Mouse (Mus musculus) left cerebral cortex, adult 2 months (tissue): Measurements from ENCODE around the gene Tenm2. TPM values are rescaled to one million over a fixed set of nuclear protein-coding genes. Genes with fewer than 3 reads are reported as not detected.

Source experiments
- DNase-seq, 2 experiments: peaks; one replicate each; pipeline ENCODE4 v3.0.0; 2021 to 2022; ENCODE audit warnings: low spot score in 2 of 2, mixed read lengths in 1 of 2; ENCODE audit errors: extremely low spot score in 1 of 2
- H3K27ac ChIP-seq: fragments of 200-600 bp; 2 replicates; pipeline ENCODE4 v1.8.1; 2022
- H3K4me3 ChIP-seq: fragments of 200-600 bp; 2 replicates; pipeline ENCODE4 v1.8.1; 2022
- CTCF ChIP-seq: fragments of 200-600 bp; IDR thresholded peaks from 2 replicates; pipeline ENCODE4 v1.8.1; 2022; ENCODE audit warnings: antibody characterized with exemption, mild to moderate bottlenecking, moderate library complexity
- intact Hi-C: fragments of 180-260 bp; cut with DNase I; formaldehyde crosslinking; loops from one replicate; pipeline ENCODE4 v1.15.1; 2025
- total RNA-seq, 2 experiments: library from RNA; stranded (reverse); gene quantifications; 2 replicates each; pipeline ENCODE4 v1.2.3; 2021

The Tenm2 gene
- total RNA-seq, 2 experiments from 2014 or later = 98.0 to 98.5 TPM

GRCm38 (mm10) chr11:36161765-36162321 lies 1073.9 kb downstream of the Tenm2 start:
- Histone ChIP-seq H3K27ac (no peak overlapping the region), H3K4me3 (no peak overlapping the region)
- intact Hi-C loops = no loop called here
- peak in 1 of 2 experiments; percentile 4 for DNase-seq
- no peak for TF ChIP-seq CTCF

DNA sequence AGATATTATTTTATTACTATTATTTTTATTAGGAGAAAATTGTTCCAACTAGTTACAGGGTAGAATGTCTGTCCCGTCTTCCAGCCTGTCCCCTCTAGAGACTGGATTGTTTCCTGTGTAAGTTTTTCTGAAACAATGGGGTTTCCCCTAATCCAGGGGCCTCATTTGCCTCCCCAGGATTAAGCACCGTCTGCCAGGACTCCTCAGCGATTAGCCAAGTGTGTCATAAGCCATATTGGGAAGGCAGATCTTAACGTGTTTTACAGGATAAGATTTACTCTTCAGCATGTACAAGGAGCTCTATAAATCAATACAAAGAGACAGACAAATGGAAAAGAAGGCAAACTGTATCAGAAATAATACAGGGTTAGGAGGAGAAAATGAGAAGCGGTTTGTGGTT lies 1082.3 kb downstream of the Tenm2 start:
- H3K27ac ChIP-seq = no peak overlapping the region
- no peak for DNase-seq
- no peak overlapping the region for H3K4me3 ChIP-seq
- intact Hi-C loops = no loop called here
- no peak for TF ChIP-seq CTCF

DNA sequence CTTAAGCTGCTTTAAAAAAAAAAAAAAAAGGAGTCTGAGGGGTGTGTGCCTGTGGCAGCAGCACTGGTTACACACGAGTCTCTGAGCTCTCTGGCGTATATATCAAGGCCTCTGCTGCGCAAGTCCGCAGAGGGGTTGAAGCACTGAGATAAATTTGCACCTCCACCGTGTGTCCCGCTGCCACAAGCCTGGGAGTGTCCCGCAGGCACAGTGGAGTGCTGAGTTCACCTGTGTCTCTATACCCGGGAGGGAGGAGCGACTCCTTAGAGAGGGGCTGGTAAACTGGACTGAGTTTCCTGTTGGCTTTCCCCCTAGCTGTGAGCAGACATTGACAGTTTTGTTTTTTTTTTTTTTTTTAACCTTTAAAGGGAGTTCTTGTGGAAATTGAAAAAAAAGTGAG lies 1082.8 kb downstream of the Tenm2 start:
- no peak overlapping the region for H3K27ac ChIP-seq
- intact Hi-C loops = no loop called here
- DNase-seq = no peak
- no peak for TF ChIP-seq CTCF
- no peak overlapping the region for H3K4me3 ChIP-seq

DNA sequence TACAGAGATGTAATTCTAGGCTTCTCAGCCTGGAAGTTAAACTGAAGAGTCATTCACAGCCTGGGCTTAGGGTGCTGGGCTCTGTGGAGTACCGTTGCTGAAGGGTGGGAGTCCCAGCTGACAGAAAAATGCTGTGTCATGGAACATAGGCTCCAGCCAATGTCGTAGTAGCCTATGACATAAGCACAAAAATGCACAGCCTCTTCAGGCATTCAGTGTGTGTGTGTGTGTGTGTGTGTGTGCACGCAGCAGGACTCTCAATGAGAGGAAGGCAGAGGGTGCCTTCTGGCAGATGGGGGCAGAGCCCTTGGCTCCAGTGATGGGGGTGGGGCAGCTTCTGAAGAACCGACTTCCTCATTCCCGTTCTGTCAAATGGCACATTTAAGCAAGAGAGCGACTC lies 1083.5 kb downstream of the Tenm2 start:
- DNase-seq = no peak
- TF ChIP-seq CTCF = no peak
- intact Hi-C loops = no loop called here
- Histone ChIP-seq H3K27ac (no peak overlapping the region), H3K4me3 (no peak overlapping the region)

GRCm38 (mm10) chr11:36149092-36149491 lies 1086.7 kb downstream of the Tenm2 start:
- Histone ChIP-seq H3K27ac (no peak overlapping the region; the same call in 1 of the 2 replicates), H3K4me3 (no peak overlapping the region)
- no peak for DNase-seq
- TF ChIP-seq CTCF = no peak
- intact Hi-C loops = no loop called here

DNA sequence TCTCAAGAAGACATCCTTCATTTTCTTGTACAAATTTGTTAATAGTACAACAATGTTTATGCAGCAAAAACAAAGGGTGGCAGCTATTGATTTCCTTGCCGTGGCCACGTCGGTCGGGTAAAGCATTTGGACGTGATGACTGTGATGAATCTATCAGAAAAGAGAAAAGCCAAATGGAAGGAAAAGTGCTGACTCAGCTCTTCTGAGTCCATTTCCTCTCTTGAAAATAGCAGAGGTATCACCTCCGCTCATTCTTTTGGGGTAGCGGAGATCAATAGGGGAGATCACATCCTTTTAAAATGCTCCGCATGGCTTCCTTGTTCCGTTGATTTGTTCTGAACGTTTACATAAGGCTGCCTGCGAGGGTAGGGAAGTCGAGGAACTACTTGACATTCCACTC lies 1090.7 kb downstream of the Tenm2 start:
- Histone ChIP-seq H3K4me3 (no peak overlapping the region), H3K27ac (no peak overlapping the region)
- intact Hi-C loops = no loop called here
- DNase-seq = no peak
- no peak for TF ChIP-seq CTCF

GRCm38 (mm10) chr11:36140411-36140810 lies 1095.4 kb downstream of the Tenm2 start:
- no peak overlapping the region for H3K4me3 ChIP-seq
- intact Hi-C loops = no loop called here
- H3K27ac ChIP-seq = no peak overlapping the region
- peak; percentile 29 to 42 for DNase-seq
- TF ChIP-seq CTCF = no peak

- H3K27ac ChIP-seq = no peak overlapping the region
- H3K4me3 ChIP-seq = no peak overlapping the region
- DNase-seq = no peak
- intact Hi-C loops = no loop called here
- TF ChIP-seq CTCF = no peak
Measured at GRCm38 (mm10) chr11:36139521-36139920, 1096.2 kb downstream of the Tenm2 start.

- intact Hi-C loops = no loop called here
- DNase-seq = no peak
- Histone ChIP-seq H3K4me3 (no peak overlapping the region), H3K27ac (no peak overlapping the region)
- TF ChIP-seq CTCF = no peak
Measured at GRCm38 (mm10) chr11:36137840-36138239, 1097.9 kb downstream of the Tenm2 start.

- no peak overlapping the region for H3K27ac ChIP-seq
- intact Hi-C loops = no loop called here
- no peak for TF ChIP-seq CTCF
- H3K4me3 ChIP-seq = no peak overlapping the region
- DNase-seq = no peak
Measured at GRCm38 (mm10) chr11:36137276-36137675, 1098.5 kb downstream of the Tenm2 start.

DNA sequence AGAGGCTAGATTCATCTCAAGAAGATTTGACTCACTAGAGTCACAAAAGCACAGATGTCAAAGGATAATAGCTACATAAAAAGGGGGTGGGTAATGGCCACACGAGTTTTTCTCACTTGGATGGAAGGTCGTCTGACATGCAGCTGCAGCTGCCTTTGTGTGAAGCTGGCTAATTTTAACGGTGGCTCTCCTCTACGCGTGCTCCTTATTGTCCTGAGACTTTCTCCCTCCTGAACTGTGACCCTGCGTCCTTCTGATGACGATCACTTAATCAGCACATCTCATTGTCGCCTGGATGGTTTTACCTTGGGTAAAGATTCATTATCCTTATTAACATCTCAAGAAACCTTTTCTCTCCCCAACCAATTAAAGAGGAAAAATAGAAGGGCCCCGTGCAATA lies 1101.1 kb downstream of the Tenm2 start:
- H3K4me3 ChIP-seq = no peak overlapping the region
- DNase-seq = no peak
- no peak for TF ChIP-seq CTCF
- intact Hi-C loops = no loop called here
- no peak overlapping the region for H3K27ac ChIP-seq

DNA sequence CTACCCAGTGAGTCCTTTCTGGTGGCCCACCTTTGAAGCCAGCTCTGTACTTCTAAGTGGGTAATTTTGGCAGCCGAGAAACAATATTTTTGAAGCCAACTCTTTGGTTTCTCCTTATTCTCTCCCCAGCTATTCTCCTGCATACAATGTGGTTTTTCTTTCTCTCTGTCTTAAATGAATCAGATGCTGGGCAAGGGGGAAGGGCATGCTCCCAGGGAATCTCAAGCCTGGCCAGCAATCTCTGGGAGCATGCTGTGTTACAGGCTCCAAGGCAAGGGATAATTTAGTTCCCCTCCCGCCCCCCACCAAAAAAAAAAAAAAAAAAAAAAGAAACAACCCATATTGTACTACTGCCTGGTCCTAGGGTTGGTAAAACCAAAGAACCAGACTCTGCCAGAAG lies 1112.5 kb downstream of the Tenm2 start:
- Histone ChIP-seq H3K4me3 (no peak overlapping the region), H3K27ac (no peak overlapping the region)
- TF ChIP-seq CTCF = no peak
- intact Hi-C loops = no loop called here
- no peak for DNase-seq

DNA sequence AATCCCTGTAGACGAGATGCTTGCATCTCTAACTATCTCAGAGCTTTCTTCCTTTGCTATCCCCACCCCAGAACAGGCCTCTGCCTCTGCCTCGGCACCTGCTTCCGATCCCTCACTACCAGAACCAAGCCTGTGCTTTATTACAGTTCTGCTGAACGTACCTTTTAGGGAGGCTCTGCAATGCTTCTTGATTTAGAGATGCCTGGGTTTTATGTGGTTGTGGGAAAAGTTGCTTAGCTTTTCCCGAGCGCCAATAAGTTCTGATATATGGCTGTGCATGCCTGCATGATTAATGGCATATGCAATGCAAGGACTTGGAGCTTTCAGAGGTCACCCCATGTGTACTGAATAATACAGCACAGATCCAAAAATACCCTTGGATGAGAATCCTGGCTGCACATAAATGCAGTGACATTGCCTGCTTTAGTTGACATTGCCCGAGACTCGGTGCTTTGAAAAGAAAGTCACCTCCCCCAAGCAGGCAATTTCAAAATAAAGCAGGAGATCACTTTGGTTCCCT lies 1114.3 kb downstream of the Tenm2 start:
- DNase-seq = no peak
- intact Hi-C loops = no loop called here
- no peak for TF ChIP-seq CTCF
- H3K27ac ChIP-seq = peak overlapping the region; percentile 73
- H3K4me3 ChIP-seq = no peak overlapping the region
